Mouse (Mus musculus) heart, adult 2 months (tissue): ENCODE measurements around the gene Cmtr1. TPM values are rescaled to one million over a fixed set of nuclear protein-coding genes. Genes with fewer than 3 reads are reported as not detected.

Source experiments
- DNase-seq, 2 experiments: peaks; one replicate each; pipeline ENCODE4 v3.0.0; 2021
- H3K27ac ChIP-seq: fragments of 200-600 bp; 2 replicates; pipeline ENCODE4 v1.8.1; 2022
- H3K27me3 ChIP-seq: fragments of 200-500 bp; 2 replicates; pipeline ENCODE4 v1.6.1; 2012; ENCODE audit warnings: mild to moderate bottlenecking, low read length, inconsistent platforms, mixed read lengths; ENCODE audit not compliant: control insufficient read depth, insufficient read depth
- H3K36me3 ChIP-seq: fragments of 200-500 bp; 2 replicates; pipeline ENCODE4 v1.6.1; 2012; ENCODE audit warnings: low read length, inconsistent platforms; ENCODE audit not compliant: control insufficient read depth, insufficient read depth
- H3K4me1 ChIP-seq: fragments of 200-500 bp; 2 replicates; pipeline ENCODE4 v1.6.1; 2011; ENCODE audit warnings: low read length; ENCODE audit not compliant: control insufficient read depth, insufficient read depth
- H3K4me3 ChIP-seq: fragments of 200-600 bp; 2 replicates; pipeline ENCODE4 v1.8.1; 2022
- H3K79me2 ChIP-seq: fragments of 200-500 bp; replicated peaks from 2 replicates; pipeline ENCODE4 v1.6.1; 2012; ENCODE audit warnings: mild to moderate bottlenecking, inconsistent platforms, low read length, moderate library complexity, mixed read lengths; ENCODE audit not compliant: control insufficient read depth, insufficient read depth
- H3K9ac ChIP-seq: fragments of 200-500 bp; 2 replicates; pipeline ENCODE4 v1.6.1; 2012; ENCODE audit warnings: low read depth, mild to moderate bottlenecking, control low read depth, inconsistent platforms, low read length, mixed read lengths
- CTCF ChIP-seq: fragments of 200-600 bp; IDR thresholded peaks from 2 replicates; pipeline ENCODE4 v1.8.1; 2022; ENCODE audit warnings: antibody characterized with exemption, mild to moderate bottlenecking, moderate library complexity
- EP300 ChIP-seq: fragments of 200-500 bp; IDR thresholded peaks from 2 replicates; pipeline ENCODE4 v1.6.1; 2011; ENCODE audit warnings: low read depth, low read length, control low read depth; ENCODE audit not compliant: insufficient read depth
- POLR2A ChIP-seq: fragments of 200-500 bp; IDR thresholded peaks from 2 replicates; pipeline ENCODE4 v1.6.1; 2011; ENCODE audit warnings: mild to moderate bottlenecking, low read depth, low read length, control low read depth; ENCODE audit not compliant: insufficient read depth
- WGBS: fragments of 180-500 bp; shearing (Covaris S2); methylation state at CpG from one replicate; pipeline ENCODE4 v1.1.7; 2018; 5-methylcytosine and 5-hydroxymethylcytosine counted together
- intact Hi-C: fragments of 180-260 bp; cut with DNase I; formaldehyde crosslinking; loops from one replicate; pipeline ENCODE4 v1.15.1; 2025
- polyA plus RNA-seq: library from polyadenylated mRNA; depleted of rRNA; stranded (reverse); fragments of >200 nt; gene quantifications from 2 replicates; pipeline ENCODE4 v1.2.3, GENCODE M21; 2012
- total RNA-seq, 2 experiments: library from RNA; stranded (reverse); gene quantifications; 2 replicates each; pipeline ENCODE4 v1.2.3; 2021

The Cmtr1 gene
- total and polyA plus RNA-seq, 3 experiments: 24.0 to 65.4 (median 51.6) TPM

- WGBS: 5% methylated on average over 41 of the region's 41 CpGs
- Histone ChIP-seq H3K79me2 (no peaks in the 10 kb centered on the region), H3K27ac (peak within 1 kb of the TSS; percentile 70), H3K4me3 (peak within 1 kb of the TSS; percentile 85), H3K4me1 (peaks cover 1% of the 10 kb centered on the region), H3K36me3 (no peaks in the 10 kb centered on the region), H3K9ac (peak within 1 kb of the TSS; percentile 70), H3K27me3 (no peaks in the 10 kb centered on the region)
- peak; percentile 95 to 96 for DNase-seq
- TF ChIP-seq CTCF: no peak
- 0 out of 2 replicates have a peak, but pooled peaks have one; percentile 32 for TF ChIP-seq EP300
- TF ChIP-seq POLR2A: peak; percentile 56
- intact Hi-C loops: loop anchor here (2.0 kb wide), 1 partner anchor 56 kb away; the partner anchor contains the start of gene Cmtr1
These were observed 56.5 kb downstream of the Cmtr1 start, which contains the start of gene Ccdc167 for GRCm38 (mm10) chr17:29716732-29717445. Gene Ccdc167 (minus strand): TSS chr17:29717044.

DNA sequence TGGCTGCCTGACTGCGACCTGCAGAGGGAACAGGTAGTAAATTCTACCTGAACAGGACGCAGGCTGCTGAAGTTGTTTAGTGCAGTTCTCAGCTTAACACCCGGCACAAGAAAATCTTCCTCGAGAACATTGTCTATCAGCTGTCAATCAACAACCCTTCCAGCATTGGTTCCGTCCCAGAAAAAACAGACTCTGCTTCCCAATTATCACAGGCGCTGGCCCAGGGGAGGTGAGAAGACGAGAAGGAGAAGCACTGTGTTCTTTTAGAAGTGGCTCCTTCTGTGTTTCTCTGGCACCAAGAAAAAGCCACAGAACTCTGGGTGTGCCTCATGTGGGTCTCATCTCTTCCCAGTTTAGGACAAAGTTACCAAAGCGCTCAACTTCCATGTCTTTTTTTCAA, 58.3 kb downstream of the Cmtr1 start:
- intact Hi-C loops: no loop called here
- H3K79me2 ChIP-seq: no peaks in the 10 kb centered on the region
- no peaks in the 10 kb centered on the region for H3K27me3 ChIP-seq
- no peak for TF ChIP-seq POLR2A
- no peak for TF ChIP-seq EP300
- TF ChIP-seq CTCF: no peak
- H3K4me3 ChIP-seq: no peak overlapping the region
- no peak overlapping the region for H3K27ac ChIP-seq
- no peaks in the 10 kb centered on the region for H3K36me3 ChIP-seq
- no peak overlapping the region for H3K9ac ChIP-seq
- peaks cover 1% of the 10 kb centered on the region for H3K4me1 ChIP-seq
- no peak for DNase-seq
- WGBS: 76% methylated on average over 8 of the region's 8 CpGs

GRCm38 (mm10) chr17:29719628-29720575, 59.5 kb downstream of the Cmtr1 start:
- Histone ChIP-seq H3K27ac (no peak overlapping the region), H3K4me3 (no peak overlapping the region), H3K4me1 (peaks cover 1% of the 10 kb centered on the region), H3K36me3 (no peaks in the 10 kb centered on the region), H3K79me2 (no peaks in the 10 kb centered on the region), H3K9ac (no peak overlapping the region), H3K27me3 (no peaks in the 10 kb centered on the region)
- intact Hi-C loops: no loop called here
- DNase-seq: no peak
- TF ChIP-seq CTCF (no peak), POLR2A (no peak), EP300 (no peak)
- WGBS: 79% methylated on average over 13 of the region's 13 CpGs

GRCm38 (mm10) chr17:29720755-29721365, 60.5 kb downstream of the Cmtr1 start:
- Histone ChIP-seq H3K4me3 (no peak overlapping the region), H3K27ac (no peak overlapping the region), H3K36me3 (no peaks in the 10 kb centered on the region), H3K4me1 (peaks cover 1% of the 10 kb centered on the region), H3K9ac (no peak overlapping the region), H3K27me3 (no peaks in the 10 kb centered on the region), H3K79me2 (no peaks in the 10 kb centered on the region)
- WGBS: 70% methylated on average over 11 of the region's 11 CpGs
- intact Hi-C loops: no loop called here
- TF ChIP-seq EP300 (no peak), CTCF (no peak), POLR2A (no peak)
- no peak for DNase-seq

DNA sequence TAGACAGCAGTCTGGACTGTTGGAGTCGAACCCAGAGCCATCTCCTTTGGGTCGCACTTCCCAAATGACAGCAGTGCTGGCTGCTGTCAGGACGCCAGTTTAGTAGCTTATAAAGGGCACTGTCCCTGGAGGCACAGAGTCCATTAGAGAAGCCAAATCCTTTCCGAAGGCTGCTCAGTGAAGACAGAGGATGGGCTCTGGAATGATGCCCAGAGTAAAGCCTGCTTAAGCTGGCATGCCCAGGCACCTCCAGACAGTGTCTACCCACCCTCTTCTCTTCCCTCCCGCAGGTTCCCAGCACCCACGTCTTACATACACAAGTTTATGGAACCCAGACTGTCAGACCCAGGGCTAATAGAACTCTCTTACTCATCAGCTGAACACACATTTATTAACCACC, 64.2 kb downstream of the Cmtr1 start:
- intact Hi-C loops: no loop called here
- 72% methylated on average over 6 of the region's 6 CpGs for WGBS
- H3K9ac ChIP-seq: no peak overlapping the region
- no peak for DNase-seq
- no peak overlapping the region for H3K4me3 ChIP-seq
- H3K4me1 ChIP-seq: no peaks in the 10 kb centered on the region
- H3K27ac ChIP-seq: no peak overlapping the region
- no peaks in the 10 kb centered on the region for H3K36me3 ChIP-seq
- no peaks in the 10 kb centered on the region for H3K79me2 ChIP-seq
- TF ChIP-seq POLR2A: no peak
- no peak for TF ChIP-seq CTCF
- TF ChIP-seq EP300: no peak
- no peaks in the 10 kb centered on the region for H3K27me3 ChIP-seq
